Mouse (Mus musculus) MEL (cell line): Measurements from ENCODE around the gene E130114P18Rik. TPM values are rescaled to one million over a fixed set of nuclear protein-coding genes. Genes with fewer than 3 reads are reported as not detected.

Experiments
- DNase-seq: peaks from one replicate; pipeline ENCODE4 v3.0.0; 2011; ENCODE audit warnings: low read depth, low spot score
- H3K27ac ChIP-seq: 2 replicates; pipeline ENCODE4 v1.5.1; 2012; ENCODE audit warnings: low read depth, mild to moderate bottlenecking, control low read depth, low read length, moderate library complexity; ENCODE audit not compliant: control insufficient read depth
- H3K27me3 ChIP-seq, 2 experiments: fragments of 150-350 bp in 1 of 2; sonication (generic) in 1 of 2; 2 replicates each; pipeline ENCODE4 v1.6.1; 2012; ENCODE audit warnings: low read length in 2 of 2, mild to moderate bottlenecking in 2 of 2, improper control_type of control experiment in 1 of 2, moderate library complexity in 1 of 2; ENCODE audit not compliant: insufficient read depth in 2 of 2, control insufficient read depth in 1 of 2
- H3K36me3 ChIP-seq, 2 experiments: 2 replicates each; pipeline ENCODE4 v1.6.1; 2012 to 2014; ENCODE audit warnings: low read length in 2 of 2, improper control_type of control experiment in 1 of 2, inconsistent platforms in 1 of 2, mild to moderate bottlenecking in 1 of 2; ENCODE audit not compliant: insufficient read depth in 2 of 2, control insufficient read depth in 1 of 2
- H3K4me1 ChIP-seq, 2 experiments: fragments of 150-350 bp in 1 of 2; sonication (generic) in 1 of 2; 2 replicates each; pipeline ENCODE4 v1.6.1; 2012; ENCODE audit warnings: low read length in 2 of 2, improper control_type of control experiment in 1 of 2, mild to moderate bottlenecking in 1 of 2; ENCODE audit not compliant: insufficient read depth in 2 of 2, control insufficient read depth in 1 of 2
- H3K4me3 ChIP-seq, 2 experiments: fragments of 150-350 bp in 1 of 2; sonication (generic) in 1 of 2; 2 replicates each; pipeline ENCODE4 v1.5.1; 2012; ENCODE audit warnings: low read depth in 2 of 2, low read length in 2 of 2, mild to moderate bottlenecking in 2 of 2, moderate library complexity in 2 of 2, control low read depth in 1 of 2, improper control_type of control experiment in 1 of 2; ENCODE audit not compliant: control insufficient read depth in 1 of 2, insufficient read depth in 1 of 2
- H3K79me2 ChIP-seq: 2 replicates; pipeline ENCODE4 v1.6.1; 2012; ENCODE audit warnings: mild to moderate bottlenecking, low read length, moderate library complexity; ENCODE audit not compliant: control insufficient read depth, poor library complexity, insufficient read depth
- H3K9ac ChIP-seq: 2 replicates; pipeline ENCODE4 v1.6.1; 2012; ENCODE audit warnings: low read depth, mild to moderate bottlenecking, control low read depth, low read length, moderate library complexity; ENCODE audit not compliant: control insufficient read depth, poor library complexity, severe bottlenecking
- H3K9me3 ChIP-seq: fragments of 150-350 bp; sonication (generic); replicated peaks from 2 replicates; pipeline ENCODE4 v1.6.1; 2012; ENCODE audit warnings: mild to moderate bottlenecking, low read length, improper control_type of control experiment, moderate library complexity; ENCODE audit not compliant: insufficient read depth
- BHLHE40 ChIP-seq: IDR thresholded peaks from 2 replicates; pipeline ENCODE4 v1.6.1; 2012; ENCODE audit warnings: low read depth, mild to moderate bottlenecking, inconsistent platforms, low read length, improper control_type of control experiment, borderline replicate concordance
- CHD1 ChIP-seq: IDR thresholded peaks from 2 replicates; pipeline ENCODE4 v1.6.1; 2012; ENCODE audit warnings: low read depth, mild to moderate bottlenecking, inconsistent platforms, low read length, improper control_type of control experiment
- EP300 ChIP-seq, 2 experiments: IDR thresholded peaks; 2 replicates each; pipeline ENCODE4 v1.6.1; 2011; ENCODE audit warnings: improper control_type of control experiment in 2 of 2, low read length in 2 of 2, low read depth in 1 of 2, mild to moderate bottlenecking in 1 of 2
- ETS1 ChIP-seq: IDR thresholded peaks from 2 replicates; pipeline ENCODE4 v1.6.1; 2012; ENCODE audit warnings: low read depth, mild to moderate bottlenecking, inconsistent platforms, low read length, improper control_type of control experiment, moderate library complexity
- GATA1 ChIP-seq: IDR thresholded peaks from 2 replicates; pipeline ENCODE4 v1.6.1; 2011; ENCODE audit warnings: low read depth, low read length, improper control_type of control experiment
- JUND ChIP-seq: IDR thresholded peaks from 2 replicates; pipeline ENCODE4 v1.6.1; 2011; ENCODE audit warnings: low read depth, mild to moderate bottlenecking, improper control_type of control experiment, low read length
- KAT2A ChIP-seq: conservative IDR thresholded peaks from 2 replicates; pipeline ENCODE4 v1.6.1; 2012; ENCODE audit warnings: low read depth, low read length, improper control_type of control experiment, inconsistent platforms
- MAX ChIP-seq: IDR thresholded peaks from 2 replicates; pipeline ENCODE4 v1.6.1; 2011; ENCODE audit warnings: low read length, improper control_type of control experiment
- MAZ ChIP-seq: IDR thresholded peaks from 2 replicates; pipeline ENCODE4 v1.6.1; 2012; ENCODE audit warnings: low read depth, mild to moderate bottlenecking, inconsistent platforms, low read length, improper control_type of control experiment
- MEF2A ChIP-seq: IDR thresholded peaks from 2 replicates; pipeline ENCODE4 v1.6.1; 2014; ENCODE audit warnings: low read depth, mild to moderate bottlenecking, inconsistent platforms, low read length, improper control_type of control experiment; ENCODE audit not compliant: poor library complexity, insufficient replicate concordance, severe bottlenecking; ENCODE audit errors: extremely low read depth
- MYB ChIP-seq: IDR thresholded peaks from 2 replicates; pipeline ENCODE4 v1.6.1; 2011; ENCODE audit warnings: mild to moderate bottlenecking, low read depth, low read length, improper control_type of control experiment
- NELFE ChIP-seq: IDR thresholded peaks from 2 replicates; pipeline ENCODE4 v1.6.1; 2011; ENCODE audit warnings: low read depth, low read length, improper control_type of control experiment
- POLR2A ChIP-seq, 2 experiments: IDR thresholded peaks; 2 replicates each; pipeline ENCODE4 v1.6.1; 2011 to 2012; ENCODE audit warnings: low read length in 2 of 2, mild to moderate bottlenecking in 2 of 2, control low read depth in 1 of 2, improper control_type of control experiment in 1 of 2, low read depth in 1 of 2, moderate library complexity in 1 of 2; ENCODE audit not compliant: control insufficient read depth in 1 of 2, insufficient read depth in 1 of 2, poor library complexity in 1 of 2
- POLR2AphosphoS2 ChIP-seq: IDR thresholded peaks from 2 replicates; pipeline ENCODE4 v1.6.1; 2011; ENCODE audit warnings: low read length, improper control_type of control experiment
- POLR2AphosphoS5 ChIP-seq: IDR thresholded peaks from 2 replicates; pipeline ENCODE4 v1.6.1; 2012; ENCODE audit warnings: low read depth, borderline replicate concordance, mild to moderate bottlenecking, inconsistent platforms, low read length, moderate library complexity, mixed read lengths
- SIN3A ChIP-seq: IDR thresholded peaks from 2 replicates; pipeline ENCODE4 v1.6.1; 2012; ENCODE audit warnings: low read length, improper control_type of control experiment, inconsistent platforms
- TBP ChIP-seq: IDR thresholded peaks from 2 replicates; pipeline ENCODE4 v1.8.0; 2011; ENCODE audit warnings: low read depth, low read length, improper control_type of control experiment
- USF2 ChIP-seq, 2 experiments: IDR thresholded peaks; 2 replicates each; pipeline ENCODE4 v1.6.1; 2011 to 2012; ENCODE audit warnings: improper control_type of control experiment in 2 of 2, low read length in 2 of 2, borderline replicate concordance in 1 of 2, inconsistent platforms in 1 of 2, low read depth in 1 of 2, mild to moderate bottlenecking in 1 of 2; ENCODE audit not compliant: insufficient read depth in 1 of 2
- ZC3H11A ChIP-seq: IDR thresholded peaks from 2 replicates; pipeline ENCODE4 v1.6.1; 2012; ENCODE audit warnings: low read depth, mild to moderate bottlenecking, inconsistent platforms, low read length, improper control_type of control experiment
- ZKSCAN1 ChIP-seq: IDR thresholded peaks from 2 replicates; pipeline ENCODE4 v1.6.1; 2012; ENCODE audit warnings: low read depth, mild to moderate bottlenecking, inconsistent platforms, low read length, improper control_type of control experiment, moderate library complexity
- polyA plus RNA-seq, 2 experiments: library from polyadenylated mRNA; stranded (reverse) in 1 of 2; unstranded in 1 of 2; fragments of >175 nt in 1 of 2; fragments of >200 nt in 1 of 2; gene quantifications; 2 replicates each; pipeline versions ENCODE4 v1.2.1 to v1.2.4; 2012; ENCODE audit warnings: low replicate concordance in 2 of 2, low read depth in 1 of 2; ENCODE audit not compliant: insufficient read length in 2 of 2, insufficient read depth in 1 of 2, missing spikeins in 1 of 2
- total RNA-seq: library from RNA; depleted of rRNA; stranded (reverse); fragments of 300-350 nt; gene quantifications from 2 replicates; pipeline ENCODE4 v1.2.3, GENCODE M21; 2012

E130114P18Rik gene
- total and polyA plus RNA-seq, 3 experiments = not detected

GRCm38 (mm10) chr4:97695414-97696040 lies 82.4 kb downstream of the E130114P18Rik start:
- H3K79me2 ChIP-seq = no peaks in the 10 kb centered on the region
- no peaks in the 10 kb centered on the region for H3K36me3 ChIP-seq
- H3K9ac ChIP-seq = no peak overlapping the region
- no peak for TF ChIP-seq EP300 (IDR thresholded peaks at IDR 0.05; ENCODE audit: low read depth in 1 of 2, low read length in 2 of 2)
- TF ChIP-seq TBP = no peak
- no peak for TF ChIP-seq MYB
- no peak for TF ChIP-seq GATA1
- no peak for TF ChIP-seq MAZ
- TF ChIP-seq KAT2A = no peak
- TF ChIP-seq ETS1 = no peak
- no peak for TF ChIP-seq NELFE
- no peak for TF ChIP-seq BHLHE40
- TF ChIP-seq SIN3A = no peak
- no peak for TF ChIP-seq MAX
- TF ChIP-seq JUND = no peak
- TF ChIP-seq MEF2A = no peak
- 0 out of 4 replicates have a peak, but pooled peaks cover 0 to 3% of the 10 kb centered on the region in 2 experiments for H3K27me3 ChIP-seq
- no peaks in the 10 kb centered on the region for H3K9me3 ChIP-seq
- no peak overlapping the region for H3K27ac ChIP-seq
- no peak overlapping the region for H3K4me3 ChIP-seq
- peak; percentile 16 for DNase-seq
- H3K4me1 ChIP-seq = no peaks in the 10 kb centered on the region

GRCm38 (mm10) chr4:97693931-97694330 lies 83.9 kb downstream of the E130114P18Rik start:
- H3K27me3 ChIP-seq = peaks cover 0 to 3% of the 10 kb centered on the region in 2 experiments; a peak in 1 of 4 replicates

More at GRCm38 (mm10) chr4:97693931-97694330, 83.9 kb downstream of the E130114P18Rik start:
- Histone ChIP-seq H3K79me2 (no peaks in the 10 kb centered on the region), H3K4me1 (no peaks in the 10 kb centered on the region), H3K9ac (no peak overlapping the region), H3K4me3 (no peak overlapping the region), H3K9me3 (no peaks in the 10 kb centered on the region), H3K36me3 (no peaks in the 10 kb centered on the region), H3K27ac (no peak overlapping the region)
- TF ChIP-seq POLR2AphosphoS2 = no peak
- no peak for TF ChIP-seq TBP
- TF ChIP-seq CHD1 = no peak
- TF ChIP-seq POLR2A (IDR thresholded peaks at IDR 0.05; ENCODE audit: control insufficient read depth in 1 of 2, insufficient read depth in 1 of 2, low read depth in 1 of 2, low read length in 2 of 2, poor library complexity in 1 of 2) = no peak
- TF ChIP-seq BHLHE40 = no peak
- TF ChIP-seq KAT2A = no peak
- TF ChIP-seq POLR2AphosphoS5 = no peak
- no peak for TF ChIP-seq ZKSCAN1
- TF ChIP-seq MYB = no peak
- TF ChIP-seq ZC3H11A = no peak
- no peak for TF ChIP-seq GATA1
- TF ChIP-seq USF2 (IDR thresholded peaks at IDR 0.05; ENCODE audit: borderline replicate concordance in 1 of 2, insufficient read depth in 1 of 2, low read depth in 1 of 2, low read length in 2 of 2) = no peak
- no peak for DNase-seq
